Mouse (Mus musculus): ENCODE measurements around the gene Prpf6. TPM values are rescaled to one million over a fixed set of nuclear protein-coding genes. Genes with fewer than 3 reads are reported as not detected.

The Prpf6 gene
- total and polyA plus RNA-seq, 3 experiments, result 28.3 to 53.8 (median 48.1) TPM

- H3K9ac ChIP-seq (ENCODE audit: insufficient read depth, low read depth), result peak within 1 kb of the TSS; percentile 78
- no peaks in the 10 kb centered on the region for H3K27me3 ChIP-seq (replicated peaks)
- peak within 1 kb of the TSS; percentile 69 for H3K27ac ChIP-seq (ENCODE audit: insufficient read depth, low read depth)
- TF ChIP-seq ETS1 (conservative IDR thresholded peaks at IDR 0.05; ENCODE audit: low read depth, low read length), result no peak
- peak; percentile 48; the same call in 1 of the 2 replicates for TF ChIP-seq TBP (conservative IDR thresholded peaks at IDR 0.05; ENCODE audit: low read depth, low read length)
- TF ChIP-seq TCF12 (IDR thresholded peaks at IDR 0.05; ENCODE audit: low read depth, low read length), result peak; percentile 74
- no peak for TF ChIP-seq MAFK (IDR thresholded peaks at IDR 0.05; ENCODE audit: insufficient replicate concordance, low read length)
- TF ChIP-seq BHLHE40 (IDR thresholded peaks at IDR 0.05; ENCODE audit: low read depth, low read length), result peak; percentile 38
- TF ChIP-seq ZNF384 (IDR thresholded peaks at IDR 0.05; ENCODE audit: low read depth, low read length), result no peak
- TF ChIP-seq PAX5 (IDR thresholded peaks at IDR 0.05; ENCODE audit: low read length), result no peak
- no peak for TF ChIP-seq ZKSCAN1 (IDR thresholded peaks at IDR 0.05; ENCODE audit: borderline replicate concordance, low read depth, low read length)
- TF ChIP-seq SMC3 (IDR thresholded peaks at IDR 0.05; ENCODE audit: low read depth, low read length), result no peak
- peak; percentile 41 for TF ChIP-seq HCFC1 (IDR thresholded peaks at IDR 0.05; ENCODE audit: low read depth, low read length)
- peak; percentile 57; the same call in 1 of the 2 replicates for TF ChIP-seq MYC (IDR thresholded peaks at IDR 0.05; ENCODE audit: low read depth, low read length)
- no peak for TF ChIP-seq JUND (conservative IDR thresholded peaks at IDR 0.05; ENCODE audit: low read depth, low read length)
- no peak for TF ChIP-seq ZC3H11A (IDR thresholded peaks at IDR 0.05; ENCODE audit: low read depth, low read length)
- TF ChIP-seq SIN3A (IDR thresholded peaks at IDR 0.05; ENCODE audit: low read length), result peak; percentile 73; the same call in 1 of the 2 replicates
- TF ChIP-seq RCOR1 (conservative IDR thresholded peaks at IDR 0.05; ENCODE audit: low read depth, low read length), result no peak
- TF ChIP-seq MAX (IDR thresholded peaks at IDR 0.05; ENCODE audit: low read length), result no peak; the same call in 1 of the 2 replicates
- peak; percentile 66; the same call in 1 of the 2 replicates for TF ChIP-seq ELF1 (IDR thresholded peaks at IDR 0.05; ENCODE audit: low read depth, low read length)
- no peak for TF ChIP-seq UBTF (IDR thresholded peaks at IDR 0.05; ENCODE audit: low read depth, low read length)
- TF ChIP-seq GABPA (IDR thresholded peaks at IDR 0.05; ENCODE audit: insufficient replicate concordance, low read depth, low read length), result no peak
- no peak for TF ChIP-seq CHD1 (IDR thresholded peaks at IDR 0.05; ENCODE audit: low read depth, low read length)
- TF ChIP-seq ZMIZ1 (IDR thresholded peaks at IDR 0.05; ENCODE audit: low read depth, low read length), result 0 out of 2 replicates have a peak, but pooled peaks have one; percentile 68
- peak; percentile 54; the same call in 1 of the 2 replicates for TF ChIP-seq POLR2AphosphoS2 (IDR thresholded peaks at IDR 0.05; ENCODE audit: low read depth, low read length)
- 0 out of 2 replicates have a peak, but pooled peaks have one; percentile 63 for TF ChIP-seq CHD2 (IDR thresholded peaks at IDR 0.05; ENCODE audit: low read length)
- no peak for TF ChIP-seq E2F4 (IDR thresholded peaks at IDR 0.05; ENCODE audit: insufficient replicate concordance, low read depth, low read length)
- TF ChIP-seq MEF2A (IDR thresholded peaks at IDR 0.05; ENCODE audit: borderline replicate concordance, low read depth, low read length), result peak; percentile 10
- TF ChIP-seq MXI1 (IDR thresholded peaks at IDR 0.05; ENCODE audit: low read depth, low read length), result peak; percentile 92
- TF ChIP-seq CTCF (conservative IDR thresholded peaks at IDR 0.05 in 1 of 2, IDR thresholded peaks at IDR 0.05 in 1 of 2; ENCODE audit: low read depth in 2 of 2, low read length in 2 of 2), result no peak
- TF ChIP-seq MAZ (IDR thresholded peaks at IDR 0.05; ENCODE audit: low read depth, low read length), result peak; percentile 93
- no peak for TF ChIP-seq USF2 (conservative IDR thresholded peaks at IDR 0.05; ENCODE audit: low read depth, low read length)
- TF ChIP-seq NRF1 (IDR thresholded peaks at IDR 0.05; ENCODE audit: low read depth, low read length), result peak; percentile 92
- no peak for TF ChIP-seq USF1 (IDR thresholded peaks at IDR 0.05; ENCODE audit: low read depth, low read length)
- no peak for TF ChIP-seq EP300 (IDR thresholded peaks at IDR 0.05; ENCODE audit: low read length)
- TF ChIP-seq NELFE (IDR thresholded peaks at IDR 0.05; ENCODE audit: low read depth, low read length), result peak; percentile 89
- peak; percentile 91 for TF ChIP-seq POLR2A (IDR thresholded peaks at IDR 0.05; ENCODE audit: low read depth, low read length)
- TF ChIP-seq JUN (IDR thresholded peaks at IDR 0.05; ENCODE audit: insufficient read depth, low read depth, low read length), result no peak
- peak; percentile 11; the same call in 1 of the 2 replicates for TF ChIP-seq IRF4 (IDR thresholded peaks at IDR 0.05; ENCODE audit: low read depth, low read length)
- TF ChIP-seq RAD21 (IDR thresholded peaks at IDR 0.05; ENCODE audit: low read depth, low read length), result no peak
Observed at GRCm38 (mm10) chr2:181693339-181694280, 101.9 kb downstream of the Prpf6 start, which contains the start of gene Rgs19. TSS of gene Rgs19 (minus strand) at chr2:181693977.

More at GRCm38 (mm10) chr2:181693339-181694280, 101.9 kb downstream of the Prpf6 start, which contains the start of gene Rgs19:
- Histone ChIP-seq H3K79me2 (replicated peaks; ENCODE audit: control insufficient read depth, extremely low read depth, insufficient read depth, poor library complexity, severe bottlenecking) (peaks cover 20% of the 10 kb centered on the region), H3K4me3 (replicated peaks in 1 of 3; ENCODE audit: low read depth in 2 of 3, low read length in 2 of 3, poor library complexity in 1 of 3) (peak within 1 kb of the TSS; percentile 71 to 78 (median 72)), H3K9me3 (replicated peaks; ENCODE audit: low read length) (no peaks in the 10 kb centered on the region), H3K36me3 (replicated peaks in 1 of 2; ENCODE audit: control insufficient read depth in 1 of 2, insufficient read depth in 1 of 2, low read length in 1 of 2) (peaks cover 17 to 32% of the 10 kb centered on the region in 2 experiments), H3K4me1 (ENCODE audit: control insufficient read depth in 1 of 2, insufficient read depth in 2 of 2) (peaks cover 28 to 62% of the 10 kb centered on the region in 2 experiments), H3K4me2 (ENCODE audit: insufficient read depth, low read depth, poor library complexity, severe bottlenecking) (peak within 1 kb of the TSS; percentile 90)
- DNase-seq (ENCODE audit: extremely low read depth), result peak; percentile 84
- dilution Hi-C loops (cut with MboI; ENCODE audit: extremely low pct_ligation_motif_present, extremely low pct_unique_long_range_greater_than_20kb, low sequenced_read_pairs) (no loop called here), in situ Hi-C loops (cut with MboI; ENCODE audit: low pct_ligation_motif_present, low pct_unique_long_range_greater_than_20kb, low sequenced_read_pairs) (loop anchor here (10.0 kb wide), 2 partner anchors 79 to 289 kb away; no protein-coding TSS in a partner anchor)
